Mouse (Mus musculus) ovary, postnatal 10 days (tissue): ENCODE results near the gene Rprd1b.

Source experiments
- DNase-seq: peaks from one replicate; pipeline ENCODE4 v3.0.0; 2022; ENCODE audit warnings: low spot score

The Rprd1b gene

GRCm38 (mm10) chr2:158146971-158147370 is 118.7 kb downstream of the Rprd1b start:
- no peak for DNase-seq

- DNase-seq, result no peak
Observed at GRCm38 (mm10) chr2:158151077-158151476, 122.8 kb downstream of the Rprd1b start.

GRCm38 (mm10) chr2:158152685-158153309 is 124.5 kb downstream of the Rprd1b start:
- DNase-seq, result no peak

GRCm38 (mm10) chr2:158153728-158154343 is 125.5 kb downstream of the Rprd1b start:
- no peak for DNase-seq

GRCm38 (mm10) chr2:158154641-158155040 is 126.3 kb downstream of the Rprd1b start:
- DNase-seq, result no peak

- no peak for DNase-seq
Observed at GRCm38 (mm10) chr2:158155101-158155500, 126.8 kb downstream of the Rprd1b start.

GRCm38 (mm10) chr2:158155615-158156014 is 127.3 kb downstream of the Rprd1b start:
- no peak for DNase-seq

GRCm38 (mm10) chr2:158156487-158156886 is 128.2 kb downstream of the Rprd1b start:
- no peak for DNase-seq

- no peak for DNase-seq
Observed at GRCm38 (mm10) chr2:158157654-158158053, 129.4 kb downstream of the Rprd1b start.

- DNase-seq, result no peak
Observed at GRCm38 (mm10) chr2:158159376-158160235, 131.3 kb downstream of the Rprd1b start.

- no peak for DNase-seq
Observed at GRCm38 (mm10) chr2:158161761-158162160, 133.5 kb downstream of the Rprd1b start.

GRCm38 (mm10) chr2:158163034-158163433 is 134.7 kb downstream of the Rprd1b start:
- no peak for DNase-seq

GRCm38 (mm10) chr2:158165776-158166175 is 137.5 kb downstream of the Rprd1b start:
- no peak for DNase-seq

GRCm38 (mm10) chr2:158166628-158167027 is 138.3 kb downstream of the Rprd1b start:
- DNase-seq, result no peak

GRCm38 (mm10) chr2:158167496-158168205 is 139.4 kb downstream of the Rprd1b start:
- DNase-seq, result no peak

- DNase-seq, result no peak
Observed at GRCm38 (mm10) chr2:158168741-158169211, 140.5 kb downstream of the Rprd1b start.

GRCm38 (mm10) chr2:158169351-158169750 is 141.1 kb downstream of the Rprd1b start:
- no peak for DNase-seq

- DNase-seq, result no peak
Observed at GRCm38 (mm10) chr2:158169771-158170170, 141.5 kb downstream of the Rprd1b start.

GRCm38 (mm10) chr2:158170394-158170793 is 142.1 kb downstream of the Rprd1b start:
- no peak for DNase-seq

GRCm38 (mm10) chr2:158174438-158174837 is 146.1 kb downstream of the Rprd1b start:
- DNase-seq, result no peak

GRCm38 (mm10) chr2:158174958-158175357 is 146.7 kb downstream of the Rprd1b start:
- DNase-seq, result no peak

- DNase-seq, result no peak
Observed at GRCm38 (mm10) chr2:158175433-158175832, 147.1 kb downstream of the Rprd1b start.
